Mouse (Mus musculus): ENCODE data around the gene Scamp1.

GRCm38 (mm10) chr13:94185631-94186030 lies 100.0 kb downstream of the Scamp1 start:
- TF ChIP-seq GATA1 (IDR thresholded peaks at IDR 0.05; ENCODE audit: borderline replicate concordance, low read length) (no peak), FLI1 (IDR thresholded peaks at IDR 0.05; ENCODE audit: low read length) (no peak)
